Mouse (Mus musculus) MEL (cell line): Measurements from ENCODE around the gene Rbm15b. TPM values are rescaled to one million over a fixed set of nuclear protein-coding genes. Genes with fewer than 3 reads are reported as not detected.
A peak's percentile ranks its signal among the peaks of the same experiment; 100 is the strongest.

Source experiments
- DNase-seq: peaks from one replicate; pipeline ENCODE4 v3.0.0; 2011; ENCODE audit warnings: low read depth, low spot score
- H3K27ac ChIP-seq: 2 replicates; pipeline ENCODE4 v1.5.1; 2012; ENCODE audit warnings: low read depth, mild to moderate bottlenecking, control low read depth, low read length, moderate library complexity; ENCODE audit not compliant: control insufficient read depth
- H3K27me3 ChIP-seq, 2 experiments: fragments of 150-350 bp in 1 of 2; sonication (generic) in 1 of 2; 2 replicates each; pipeline ENCODE4 v1.6.1; 2012; ENCODE audit warnings: low read length in 2 of 2, mild to moderate bottlenecking in 2 of 2, improper control_type of control experiment in 1 of 2, moderate library complexity in 1 of 2; ENCODE audit not compliant: insufficient read depth in 2 of 2, control insufficient read depth in 1 of 2
- H3K36me3 ChIP-seq, 2 experiments: 2 replicates each; pipeline ENCODE4 v1.6.1; 2012 to 2014; ENCODE audit warnings: low read length in 2 of 2, improper control_type of control experiment in 1 of 2, inconsistent platforms in 1 of 2, mild to moderate bottlenecking in 1 of 2; ENCODE audit not compliant: insufficient read depth in 2 of 2, control insufficient read depth in 1 of 2
- H3K4me1 ChIP-seq, 2 experiments: fragments of 150-350 bp in 1 of 2; sonication (generic) in 1 of 2; 2 replicates each; pipeline ENCODE4 v1.6.1; 2012; ENCODE audit warnings: low read length in 2 of 2, improper control_type of control experiment in 1 of 2, mild to moderate bottlenecking in 1 of 2; ENCODE audit not compliant: insufficient read depth in 2 of 2, control insufficient read depth in 1 of 2
- H3K4me3 ChIP-seq, 2 experiments: fragments of 150-350 bp in 1 of 2; sonication (generic) in 1 of 2; 2 replicates each; pipeline ENCODE4 v1.5.1; 2012; ENCODE audit warnings: low read depth in 2 of 2, low read length in 2 of 2, mild to moderate bottlenecking in 2 of 2, moderate library complexity in 2 of 2, control low read depth in 1 of 2, improper control_type of control experiment in 1 of 2; ENCODE audit not compliant: control insufficient read depth in 1 of 2, insufficient read depth in 1 of 2
- H3K79me2 ChIP-seq: 2 replicates; pipeline ENCODE4 v1.6.1; 2012; ENCODE audit warnings: mild to moderate bottlenecking, low read length, moderate library complexity; ENCODE audit not compliant: control insufficient read depth, poor library complexity, insufficient read depth
- H3K9ac ChIP-seq: 2 replicates; pipeline ENCODE4 v1.6.1; 2012; ENCODE audit warnings: low read depth, mild to moderate bottlenecking, control low read depth, low read length, moderate library complexity; ENCODE audit not compliant: control insufficient read depth, poor library complexity, severe bottlenecking
- H3K9me3 ChIP-seq: fragments of 150-350 bp; sonication (generic); replicated peaks from 2 replicates; pipeline ENCODE4 v1.6.1; 2012; ENCODE audit warnings: mild to moderate bottlenecking, low read length, improper control_type of control experiment, moderate library complexity; ENCODE audit not compliant: insufficient read depth
- BHLHE40 ChIP-seq: IDR thresholded peaks from 2 replicates; pipeline ENCODE4 v1.6.1; 2012; ENCODE audit warnings: low read depth, mild to moderate bottlenecking, inconsistent platforms, low read length, improper control_type of control experiment, borderline replicate concordance
- CHD2 ChIP-seq: IDR thresholded peaks from 2 replicates; pipeline ENCODE4 v1.6.1; 2011; ENCODE audit warnings: low read length, improper control_type of control experiment
- E2F4 ChIP-seq: IDR thresholded peaks from 2 replicates; pipeline ENCODE4 v1.6.1; 2011; ENCODE audit warnings: low read depth, low read length, improper control_type of control experiment, borderline replicate concordance
- ELF1 ChIP-seq: IDR thresholded peaks from 2 replicates; pipeline ENCODE4 v1.6.1; 2014; ENCODE audit warnings: low read depth, mild to moderate bottlenecking, inconsistent platforms, low read length, improper control_type of control experiment, moderate library complexity
- GABPA ChIP-seq: IDR thresholded peaks from 2 replicates; pipeline ENCODE4 v1.6.1; 2012; ENCODE audit warnings: low read depth, mild to moderate bottlenecking, inconsistent platforms, low read length, improper control_type of control experiment, moderate library complexity
- GATA1 ChIP-seq: IDR thresholded peaks from 2 replicates; pipeline ENCODE4 v1.6.1; 2011; ENCODE audit warnings: low read depth, low read length, improper control_type of control experiment
- HCFC1 ChIP-seq: IDR thresholded peaks from 2 replicates; pipeline ENCODE4 v1.6.1; 2012; ENCODE audit warnings: low read depth, mild to moderate bottlenecking, inconsistent platforms, low read length, improper control_type of control experiment, moderate library complexity
- KAT2A ChIP-seq: conservative IDR thresholded peaks from 2 replicates; pipeline ENCODE4 v1.6.1; 2012; ENCODE audit warnings: low read depth, low read length, improper control_type of control experiment, inconsistent platforms
- MAFK ChIP-seq: IDR thresholded peaks from 2 replicates; pipeline ENCODE4 v1.6.1; 2011; ENCODE audit warnings: low read depth, mild to moderate bottlenecking, low read length, improper control_type of control experiment, borderline replicate concordance
- MAX ChIP-seq: IDR thresholded peaks from 2 replicates; pipeline ENCODE4 v1.6.1; 2011; ENCODE audit warnings: low read length, improper control_type of control experiment
- MYB ChIP-seq: IDR thresholded peaks from 2 replicates; pipeline ENCODE4 v1.6.1; 2011; ENCODE audit warnings: mild to moderate bottlenecking, low read depth, low read length, improper control_type of control experiment
- MYC ChIP-seq: IDR thresholded peaks from 2 replicates; pipeline ENCODE4 v1.6.1; 2011; ENCODE audit warnings: low read depth, mild to moderate bottlenecking, low read length, improper control_type of control experiment, moderate library complexity
- NELFE ChIP-seq: IDR thresholded peaks from 2 replicates; pipeline ENCODE4 v1.6.1; 2011; ENCODE audit warnings: low read depth, low read length, improper control_type of control experiment
- NRF1 ChIP-seq: IDR thresholded peaks from 2 replicates; pipeline ENCODE4 v1.6.1; 2014; ENCODE audit warnings: low read depth, mild to moderate bottlenecking, inconsistent platforms, low read length, improper control_type of control experiment, moderate library complexity; ENCODE audit not compliant: poor library complexity, insufficient read depth, severe bottlenecking
- POLR2AphosphoS2 ChIP-seq: IDR thresholded peaks from 2 replicates; pipeline ENCODE4 v1.6.1; 2011; ENCODE audit warnings: low read length, improper control_type of control experiment
- POLR2AphosphoS5 ChIP-seq: IDR thresholded peaks from 2 replicates; pipeline ENCODE4 v1.6.1; 2012; ENCODE audit warnings: low read depth, borderline replicate concordance, mild to moderate bottlenecking, inconsistent platforms, low read length, moderate library complexity, mixed read lengths
- RAD21 ChIP-seq: IDR thresholded peaks from 2 replicates; pipeline ENCODE4 v1.6.1; 2011; ENCODE audit warnings: mild to moderate bottlenecking, low read depth, low read length, improper control_type of control experiment
- SMC3 ChIP-seq: IDR thresholded peaks from 2 replicates; pipeline ENCODE4 v1.6.1; 2011; ENCODE audit warnings: low read depth, low read length, improper control_type of control experiment
- TAL1 ChIP-seq: IDR thresholded peaks from 2 replicates; pipeline ENCODE4 v1.6.1; 2012; ENCODE audit warnings: mild to moderate bottlenecking, inconsistent platforms, low read length, moderate library complexity, mixed read lengths
- TCF12 ChIP-seq: IDR thresholded peaks from 2 replicates; pipeline ENCODE4 v1.6.1; 2014; ENCODE audit warnings: low read depth, mild to moderate bottlenecking, inconsistent platforms, low read length, improper control_type of control experiment, moderate library complexity
- UBTF ChIP-seq: IDR thresholded peaks from 2 replicates; pipeline ENCODE4 v1.6.1; 2012; ENCODE audit warnings: low read depth, mild to moderate bottlenecking, inconsistent platforms, low read length, improper control_type of control experiment, moderate library complexity, borderline replicate concordance; ENCODE audit not compliant: insufficient read depth
- USF1 ChIP-seq: IDR thresholded peaks from 2 replicates; pipeline ENCODE4 v1.6.1; 2014; ENCODE audit warnings: low read depth, mild to moderate bottlenecking, inconsistent platforms, low read length, improper control_type of control experiment, moderate library complexity
- USF2 ChIP-seq, 2 experiments: IDR thresholded peaks; 2 replicates each; pipeline ENCODE4 v1.6.1; 2011 to 2012; ENCODE audit warnings: improper control_type of control experiment in 2 of 2, low read length in 2 of 2, borderline replicate concordance in 1 of 2, inconsistent platforms in 1 of 2, low read depth in 1 of 2, mild to moderate bottlenecking in 1 of 2; ENCODE audit not compliant: insufficient read depth in 1 of 2
- ZC3H11A ChIP-seq: IDR thresholded peaks from 2 replicates; pipeline ENCODE4 v1.6.1; 2012; ENCODE audit warnings: low read depth, mild to moderate bottlenecking, inconsistent platforms, low read length, improper control_type of control experiment
- polyA plus RNA-seq, 2 experiments: library from polyadenylated mRNA; stranded (reverse) in 1 of 2; unstranded in 1 of 2; fragments of >175 nt in 1 of 2; fragments of >200 nt in 1 of 2; gene quantifications; 2 replicates each; pipeline versions ENCODE4 v1.2.1 to v1.2.4; 2012; ENCODE audit warnings: low replicate concordance in 2 of 2, low read depth in 1 of 2; ENCODE audit not compliant: insufficient read length in 2 of 2, insufficient read depth in 1 of 2, missing spikeins in 1 of 2
- total RNA-seq: library from RNA; depleted of rRNA; stranded (reverse); fragments of 300-350 nt; gene quantifications from 2 replicates; pipeline ENCODE4 v1.2.3, GENCODE M21; 2012

Rbm15b gene
- total and polyA plus RNA-seq, 3 experiments, result 29.7 to 42.2 TPM; not detected in 1

DNA sequence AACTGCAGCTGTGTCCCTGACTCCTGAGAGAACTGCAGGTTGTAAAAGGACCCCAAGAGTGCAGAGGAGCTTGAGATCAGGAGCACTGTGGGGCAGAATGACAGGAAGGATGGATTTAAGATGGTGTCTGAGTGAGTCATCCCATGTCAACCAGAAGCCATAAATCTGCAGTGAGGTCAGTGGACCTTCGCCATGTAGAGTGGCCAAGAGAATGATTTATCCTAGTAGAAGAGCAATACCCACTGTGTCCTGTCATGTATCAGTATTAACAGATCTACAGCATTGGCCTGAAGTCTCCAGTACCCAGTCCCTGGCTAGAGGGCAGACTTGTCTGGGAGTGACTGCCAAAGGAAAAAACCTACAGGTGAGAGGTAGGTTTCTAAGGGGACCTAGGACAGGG lies 11.7 kb upstream of the Rbm15b start:
- peaks cover 0 to 9% of the 10 kb centered on the region in 2 experiments; a peak in 2 of 4 replicates for H3K36me3 ChIP-seq
- peaks cover 7 to 10% of the 10 kb centered on the region in 2 experiments for H3K4me1 ChIP-seq
- H3K79me2 ChIP-seq, result no peaks in the 10 kb centered on the region
- H3K9me3 ChIP-seq, result no peaks in the 10 kb centered on the region
- TF ChIP-seq CHD2 (no peak), POLR2AphosphoS2 (no peak), ZC3H11A (no peak), POLR2AphosphoS5 (no peak), UBTF (no peak), MYB (no peak), KAT2A (no peak), BHLHE40 (no peak), HCFC1 (no peak), NELFE (no peak), USF1 (no peak), GATA1 (no peak), GABPA (no peak), MAFK (no peak), ELF1 (no peak), SMC3 (no peak), NRF1 (no peak), E2F4 (no peak), MAX (no peak), MYC (no peak)
- TF ChIP-seq, all 39 proteins: peak for 0
- peaks cover 4% of the 10 kb centered on the region in 2 experiments; a peak in 3 of 4 replicates for H3K27me3 ChIP-seq
- H3K4me3 ChIP-seq, result no peak overlapping the region
- H3K9ac ChIP-seq, result no peak overlapping the region
- DNase-seq, result no peak
- H3K27ac ChIP-seq, result no peak overlapping the region

DNA sequence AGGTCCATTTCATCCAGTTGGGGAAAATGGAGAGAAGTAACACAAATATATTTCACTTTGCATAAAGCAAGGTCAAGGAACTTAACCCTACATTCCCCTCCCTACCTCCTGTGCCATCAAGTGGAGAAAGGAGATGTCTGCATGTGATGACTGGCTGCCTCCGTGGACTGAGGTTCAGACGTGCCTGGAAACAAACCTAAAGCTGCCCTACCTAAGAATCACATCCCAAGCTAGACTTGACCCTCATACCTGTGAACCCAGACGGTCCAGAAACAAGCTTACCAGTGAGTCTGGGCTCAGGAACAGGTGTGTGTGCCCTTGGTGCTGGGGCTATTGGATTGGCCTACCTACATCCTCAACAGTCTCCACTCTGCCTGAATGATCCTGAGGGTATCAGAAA lies 6.1 kb upstream of the Rbm15b start:
- no peaks in the 10 kb centered on the region for H3K9me3 ChIP-seq
- no peak overlapping the region for H3K27ac ChIP-seq
- peak overlapping the region in 1 of 2 experiments; percentile 89; a peak in 1 of 4 replicates for H3K4me3 ChIP-seq
- H3K4me1 ChIP-seq, result peaks cover 6 to 19% of the 10 kb centered on the region in 2 experiments; a peak in 3 of 4 replicates
- DNase-seq, result peak; percentile 19
- no peak overlapping the region for H3K9ac ChIP-seq
- H3K79me2 ChIP-seq, result peaks cover 27% of the 10 kb centered on the region
- H3K36me3 ChIP-seq, result peaks cover 3 to 24% of the 10 kb centered on the region in 2 experiments
- H3K27me3 ChIP-seq, result peaks cover 3 to 4% of the 10 kb centered on the region in 2 experiments; a peak in 3 of 4 replicates
- no peak for TF ChIP-seq TCF12
- TF ChIP-seq TAL1, result no peak
- TF ChIP-seq KAT2A, result no peak
- no peak for TF ChIP-seq NRF1
- TF ChIP-seq RAD21, result no peak
- no peak for TF ChIP-seq USF2 (IDR thresholded peaks at IDR 0.05; ENCODE audit: borderline replicate concordance in 1 of 2, insufficient read depth in 1 of 2, low read depth in 1 of 2, low read length in 2 of 2)
